Mouse (Mus musculus): Measurements from ENCODE around the gene Slc6a13.

- TF ChIP-seq CTCF (IDR thresholded peaks at IDR 0.05; ENCODE audit: low read depth): no peak
- TF ChIP-seq EP300 (optimal IDR thresholded peaks at IDR 0.05): no peak
Observed at GRCm38 (mm10) chr6:121335841-121336240, 35.8 kb downstream of the Slc6a13 start.
